Mouse (Mus musculus) ES-E14 (cell line): Measurements from ENCODE around the gene Ifi209.

ENCODE experiments used
- CHD2 ChIP-seq: IDR thresholded peaks from 2 replicates; pipeline ENCODE4 v1.6.1; 2014; ENCODE audit warnings: mild to moderate bottlenecking, low read depth, low read length, inconsistent platforms
- HCFC1 ChIP-seq: IDR thresholded peaks from 2 replicates; pipeline ENCODE4 v1.6.1; 2012; ENCODE audit warnings: low read length, inconsistent platforms, borderline replicate concordance; ENCODE audit not compliant: insufficient read depth
- MAFK ChIP-seq: IDR thresholded peaks from 2 replicates; pipeline ENCODE4 v1.6.1; 2014; ENCODE audit warnings: mild to moderate bottlenecking, low read depth, low read length, inconsistent platforms; ENCODE audit not compliant: insufficient read depth
- ZNF384 ChIP-seq: IDR thresholded peaks from 2 replicates; pipeline ENCODE4 v1.6.1; 2012; ENCODE audit warnings: low read depth, low read length, inconsistent platforms

DNA sequence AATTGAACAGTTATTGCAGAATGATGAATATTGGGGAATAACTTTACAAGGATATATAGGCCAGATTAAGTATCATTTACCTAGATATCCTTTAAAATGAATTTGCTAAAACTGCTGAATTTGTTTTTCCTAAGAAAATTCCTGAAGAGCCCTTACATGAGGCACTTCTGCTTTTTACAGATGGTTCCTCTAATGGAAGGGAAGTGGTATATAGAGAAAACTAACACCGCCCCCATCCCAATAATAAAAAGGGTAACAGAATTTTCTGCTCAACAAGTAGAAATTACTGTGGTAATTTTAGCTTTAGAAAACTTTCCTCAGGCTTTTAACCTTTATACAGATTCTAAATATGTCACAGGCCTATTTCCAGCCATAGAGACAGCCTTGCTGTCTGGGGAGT, 63.6 kb downstream of the Ifi209 start:
- TF ChIP-seq ZNF384 (no peak), MAFK (no peak), CHD2 (no peak), HCFC1 (no peak)
